Mouse (Mus musculus): ENCODE measurements around the gene Ripk1. TPM values are rescaled to one million over a fixed set of nuclear protein-coding genes. Genes with fewer than 3 reads are reported as not detected.
A peak's percentile ranks its signal among the peaks of the same experiment; 100 is the strongest.

Gene Ripk1
- polyA plus RNA-seq, 1 experiment from 2014 or later, result 4.7 TPM

DNA sequence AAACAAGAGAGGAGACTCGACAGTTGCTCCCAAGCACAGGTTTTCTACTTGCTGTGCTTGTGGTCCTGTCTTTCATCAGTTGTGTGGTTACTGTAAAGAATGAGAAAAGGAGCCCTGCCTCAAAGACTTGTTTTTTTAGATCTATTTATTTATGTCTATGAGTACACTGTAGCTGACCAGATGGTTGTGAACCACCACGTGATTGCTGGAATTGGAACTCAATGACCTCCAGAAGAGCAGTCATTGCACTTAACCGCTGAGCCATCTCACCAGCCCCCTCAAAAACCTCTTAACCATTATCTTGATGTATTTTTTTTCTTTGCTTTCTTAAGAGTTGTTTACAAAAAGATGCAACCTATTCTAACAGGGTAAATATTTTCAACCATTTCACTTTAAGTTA, 33.3 kb downstream of the Ripk1 start:
- Histone ChIP-seq H3K27me3 (ENCODE audit: control insufficient read depth, insufficient read depth, low read length) (no peaks in the 10 kb centered on the region), H3K4me2 (ENCODE audit: low read length) (no peak overlapping the region), H3K9me3 (ENCODE audit: control insufficient read depth, low read length) (no peaks in the 10 kb centered on the region), H3K4me1 (ENCODE audit: control insufficient read depth, insufficient read depth, low read length) (peaks cover 11% of the 10 kb centered on the region), H3K4me3 (replicated peaks; ENCODE audit: low read depth, low read length) (no peak overlapping the region), H3K9ac (replicated peaks; ENCODE audit: low read length) (no peak overlapping the region), H3K36me3 (ENCODE audit: control insufficient read depth, insufficient read depth, low read length) (peaks cover 6% of the 10 kb centered on the region), H3K27ac (replicated peaks; ENCODE audit: low read depth, low read length) (no peak overlapping the region)
- 94% methylated on average over 3 of the region's 3 CpGs for WGBS
- DNase-seq (no peak), ATAC-seq (ENCODE audit: low FRiP score, low TSS enrichment) (no peak)

DNA sequence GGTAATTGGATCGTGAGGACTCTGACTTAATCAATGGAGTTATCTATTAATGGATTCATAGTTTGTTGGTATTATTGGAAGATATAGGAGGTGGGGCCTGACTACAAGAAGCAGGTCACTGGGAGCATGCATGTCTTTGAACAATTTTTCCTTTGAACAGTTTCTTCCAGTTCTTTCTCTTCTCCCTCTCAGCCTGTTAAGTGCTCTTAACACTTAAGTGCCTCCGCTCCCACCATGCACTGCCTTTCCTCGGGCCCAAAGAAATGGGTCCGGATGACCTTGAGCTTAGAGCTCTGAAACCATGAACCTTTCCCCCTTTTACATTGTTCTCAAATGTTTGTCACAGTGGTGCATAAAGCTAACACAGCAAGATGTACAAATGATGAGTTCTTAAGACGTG, 34.6 kb downstream of the Ripk1 start:
- Histone ChIP-seq H3K4me1 (ENCODE audit: control insufficient read depth, insufficient read depth, low read length) (peaks cover 11% of the 10 kb centered on the region), H3K36me3 (ENCODE audit: control insufficient read depth, insufficient read depth, low read length) (peaks cover 6% of the 10 kb centered on the region), H3K9ac (replicated peaks; ENCODE audit: low read length) (no peak overlapping the region; the same call in 1 of the 2 replicates), H3K27me3 (ENCODE audit: control insufficient read depth, insufficient read depth, low read length) (no peaks in the 10 kb centered on the region), H3K4me2 (ENCODE audit: low read length) (no peak overlapping the region), H3K4me3 (replicated peaks; ENCODE audit: low read depth, low read length) (no peak overlapping the region), H3K9me3 (ENCODE audit: control insufficient read depth, low read length) (no peaks in the 10 kb centered on the region), H3K27ac (replicated peaks; ENCODE audit: low read depth, low read length) (peak overlapping the region; percentile 87; the same call in 1 of the 2 replicates)
- 83% methylated on average over 5 of the region's 5 CpGs for WGBS
- ATAC-seq (ENCODE audit: low FRiP score, low TSS enrichment) (no peak), DNase-seq (no peak)

DNA sequence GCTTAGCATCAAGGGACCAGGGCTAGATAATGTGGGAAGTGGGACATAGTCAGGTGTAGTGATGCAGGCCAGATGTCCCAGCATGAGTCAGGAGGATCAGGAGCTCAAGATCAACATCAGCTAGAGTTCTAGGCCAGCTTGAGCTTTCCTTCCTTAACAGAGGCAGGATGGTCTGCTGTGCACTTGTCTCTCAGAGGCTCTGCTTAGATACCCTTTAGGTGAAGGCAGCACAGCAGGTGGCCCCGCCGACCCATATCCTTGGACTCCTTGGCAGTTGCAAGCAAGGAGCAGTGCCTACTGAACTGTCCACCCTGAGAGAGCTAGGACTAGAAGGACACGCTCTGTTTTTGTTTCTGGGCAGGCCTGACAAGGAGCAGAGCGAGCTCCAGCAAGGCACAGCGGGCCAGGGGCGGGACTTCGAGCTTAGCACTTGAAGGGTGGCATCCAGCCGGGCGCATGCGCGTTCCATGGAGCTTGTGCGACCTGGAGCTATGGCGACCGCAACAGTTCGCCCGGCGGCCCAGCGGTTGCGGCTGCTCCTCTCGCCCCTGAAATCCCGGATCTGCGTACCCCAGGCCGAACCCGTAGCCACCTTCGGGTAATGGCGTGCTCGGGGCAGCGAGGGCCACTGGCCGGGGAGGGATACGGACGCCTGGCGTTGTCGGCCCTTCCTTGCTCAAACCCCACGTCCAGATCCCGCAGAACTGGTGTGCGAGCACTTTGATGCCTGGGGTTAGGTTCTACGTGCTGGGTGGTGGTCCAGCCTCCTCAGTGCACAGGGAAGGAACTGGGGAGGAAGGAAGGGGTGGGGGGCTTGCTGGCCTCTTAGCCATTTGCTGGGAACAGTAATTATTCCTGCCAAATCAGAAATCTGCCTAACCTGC, 35.3 kb downstream of the Ripk1 start, which contains the start of gene Bphl:
Bphl (plus strand) TSS at position 426 of the 884 bp plus-strand sequence.
- H3K9ac ChIP-seq (replicated peaks; ENCODE audit: low read length), result peak within 1 kb of the TSS; percentile 89
- H3K4me1 ChIP-seq (ENCODE audit: control insufficient read depth, insufficient read depth, low read length), result peaks cover 11% of the 10 kb centered on the region
- under 1% methylated on average over 37 of the region's 37 CpGs for WGBS
- peak within 1 kb of the TSS; percentile 64 for H3K4me3 ChIP-seq (replicated peaks; ENCODE audit: low read depth, low read length)
- ATAC-seq (ENCODE audit: low FRiP score, low TSS enrichment) (peak; percentile 95), DNase-seq (peak; percentile 98)
- no peaks in the 10 kb centered on the region for H3K9me3 ChIP-seq (ENCODE audit: control insufficient read depth, low read length)
- H3K4me2 ChIP-seq (ENCODE audit: low read length), result peak within 1 kb of the TSS; percentile 85
- H3K27me3 ChIP-seq (ENCODE audit: control insufficient read depth, insufficient read depth, low read length), result no peaks in the 10 kb centered on the region
- H3K27ac ChIP-seq (replicated peaks; ENCODE audit: low read depth, low read length), result peak within 1 kb of the TSS; percentile 87
- peaks cover 5% of the 10 kb centered on the region for H3K36me3 ChIP-seq (ENCODE audit: control insufficient read depth, insufficient read depth, low read length)

DNA sequence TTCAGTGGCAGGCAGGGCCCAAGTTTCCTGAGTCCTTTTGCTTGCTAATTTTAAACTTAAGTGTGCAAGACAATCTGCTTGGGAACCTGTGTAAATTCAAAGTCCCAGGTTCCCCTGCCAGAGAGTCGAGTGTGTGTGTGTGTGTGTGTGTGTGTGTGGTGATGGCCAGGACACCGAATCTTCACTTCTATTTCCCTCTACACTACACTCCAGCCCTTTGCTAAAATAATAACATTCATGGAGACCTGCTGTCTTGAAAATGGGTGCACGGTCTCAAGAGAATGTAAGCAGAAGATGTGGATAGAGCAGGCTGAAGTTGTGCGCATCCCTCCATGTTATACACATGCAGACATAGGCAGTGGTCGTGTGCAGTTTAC, 35.9 kb downstream of the Ripk1 start:
- Histone ChIP-seq H3K4me3 (replicated peaks; ENCODE audit: low read depth, low read length) (peak overlapping the region; percentile 64), H3K4me1 (ENCODE audit: control insufficient read depth, insufficient read depth, low read length) (peaks cover 11% of the 10 kb centered on the region), H3K27ac (replicated peaks; ENCODE audit: low read depth, low read length) (peak overlapping the region; percentile 87), H3K9ac (replicated peaks; ENCODE audit: low read length) (peak overlapping the region; percentile 89), H3K27me3 (ENCODE audit: control insufficient read depth, insufficient read depth, low read length) (no peaks in the 10 kb centered on the region), H3K9me3 (ENCODE audit: control insufficient read depth, low read length) (no peaks in the 10 kb centered on the region), H3K36me3 (ENCODE audit: control insufficient read depth, insufficient read depth, low read length) (no peaks in the 10 kb centered on the region), H3K4me2 (ENCODE audit: low read length) (peak overlapping the region; percentile 85)
- DNase-seq, result peak; percentile 15
- 41% methylated on average over 5 of the region's 5 CpGs for WGBS
- no peak for ATAC-seq (ENCODE audit: low FRiP score, low TSS enrichment)

DNA sequence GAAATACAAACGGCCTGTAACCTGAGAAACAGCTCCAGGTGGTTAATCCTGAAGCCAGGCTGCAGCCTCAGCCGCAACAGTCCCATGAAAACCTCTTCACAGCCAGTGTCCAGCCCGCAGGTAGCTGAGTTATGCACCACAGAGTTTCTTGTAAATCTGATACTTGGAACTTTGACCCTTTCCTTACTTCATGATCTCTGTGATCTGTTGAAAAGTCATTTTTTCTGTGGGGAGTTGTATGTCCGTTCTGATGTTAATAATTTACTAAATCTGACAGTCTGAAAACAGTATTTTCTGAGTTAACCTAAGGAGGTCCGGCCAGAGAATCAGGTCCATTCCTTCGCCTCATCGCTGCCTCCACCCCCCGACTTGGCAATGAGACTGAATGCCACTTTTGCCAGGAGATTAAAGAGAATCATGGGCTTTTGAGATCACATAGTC, 36.8 kb downstream of the Ripk1 start:
- no peak overlapping the region for H3K4me3 ChIP-seq (replicated peaks; ENCODE audit: low read depth, low read length)
- no peak for ATAC-seq (ENCODE audit: low FRiP score, low TSS enrichment)
- H3K9me3 ChIP-seq (ENCODE audit: control insufficient read depth, low read length), result no peaks in the 10 kb centered on the region
- H3K27me3 ChIP-seq (ENCODE audit: control insufficient read depth, insufficient read depth, low read length), result no peaks in the 10 kb centered on the region
- DNase-seq, result no peak
- no peak overlapping the region; the same call in 1 of the 2 replicates for H3K9ac ChIP-seq (replicated peaks; ENCODE audit: low read length)
- peaks cover 11% of the 10 kb centered on the region for H3K4me1 ChIP-seq (ENCODE audit: control insufficient read depth, insufficient read depth, low read length)
- no peaks in the 10 kb centered on the region for H3K36me3 ChIP-seq (ENCODE audit: control insufficient read depth, insufficient read depth, low read length)
- no peak overlapping the region for H3K27ac ChIP-seq (replicated peaks; ENCODE audit: low read depth, low read length)
- peak overlapping the region; percentile 85 for H3K4me2 ChIP-seq (ENCODE audit: low read length)
- 38% methylated on average over 8 of the region's 8 CpGs for WGBS

DNA sequence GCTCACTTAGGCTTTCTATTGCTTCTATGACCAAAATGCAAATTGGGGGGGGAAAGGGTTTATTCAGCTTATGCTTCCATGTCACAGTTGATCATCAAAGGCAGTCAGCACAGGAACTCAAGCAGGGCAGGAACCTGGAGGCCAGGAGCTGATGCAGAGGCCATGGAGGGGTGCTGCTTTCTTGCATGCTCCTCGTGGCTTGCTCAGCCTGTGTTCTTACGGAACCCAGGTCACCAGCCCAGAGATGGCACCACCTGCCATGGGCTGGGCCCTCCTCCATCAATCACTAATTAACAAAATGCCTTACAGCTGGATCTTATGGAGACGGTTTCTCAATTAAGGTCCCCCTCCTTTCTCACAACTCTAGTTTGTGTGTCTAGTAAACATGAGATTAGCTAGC, 37.9 kb downstream of the Ripk1 start:
- no peak overlapping the region for H3K27ac ChIP-seq (replicated peaks; ENCODE audit: low read depth, low read length)
- no peak for ATAC-seq (ENCODE audit: low FRiP score, low TSS enrichment)
- H3K27me3 ChIP-seq (ENCODE audit: control insufficient read depth, insufficient read depth, low read length), result no peaks in the 10 kb centered on the region
- H3K9ac ChIP-seq (replicated peaks; ENCODE audit: low read length), result no peak overlapping the region
- H3K4me1 ChIP-seq (ENCODE audit: control insufficient read depth, insufficient read depth, low read length), result peaks cover 11% of the 10 kb centered on the region
- H3K4me2 ChIP-seq (ENCODE audit: low read length), result no peak overlapping the region
- H3K4me3 ChIP-seq (replicated peaks; ENCODE audit: low read depth, low read length), result no peak overlapping the region
- no peak for DNase-seq
- H3K36me3 ChIP-seq (ENCODE audit: control insufficient read depth, insufficient read depth, low read length), result no peaks in the 10 kb centered on the region
- WGBS, result 94% methylated on average over 3 of the region's 3 CpGs
- no peaks in the 10 kb centered on the region for H3K9me3 ChIP-seq (ENCODE audit: control insufficient read depth, low read length)

DNA sequence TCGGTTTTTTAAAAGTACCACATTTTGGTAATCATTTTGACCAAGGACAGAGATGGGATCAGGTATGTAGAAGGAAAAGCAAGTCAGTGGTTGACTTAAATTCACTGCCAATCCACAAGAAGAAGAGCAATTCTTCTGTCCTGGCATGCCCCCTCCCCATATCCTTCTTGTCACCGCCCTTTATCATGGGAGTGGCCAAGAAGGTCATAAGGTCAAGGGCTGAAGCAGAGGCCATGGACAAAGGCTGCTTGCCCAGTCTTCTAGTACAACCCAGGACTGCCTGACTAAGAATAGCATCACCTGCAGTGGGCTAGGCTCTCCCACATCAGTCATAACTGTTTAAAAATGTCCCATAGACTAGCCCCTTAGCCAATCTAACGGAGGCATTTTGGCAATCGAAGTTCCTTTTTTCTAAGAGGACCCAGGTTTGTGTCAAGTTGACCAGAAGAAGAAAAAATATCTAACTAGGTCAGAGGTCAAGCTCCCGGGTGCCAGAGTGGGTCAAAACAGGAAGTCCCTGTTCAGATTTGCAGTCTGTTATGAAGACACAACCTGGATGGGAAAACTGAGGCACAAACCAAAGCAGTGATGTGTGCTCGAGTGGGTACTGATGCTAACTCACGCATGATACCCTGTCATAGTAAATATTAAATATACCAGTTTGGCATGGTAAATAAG, 41.7 kb downstream of the Ripk1 start:
- no peak for ATAC-seq (ENCODE audit: low FRiP score, low TSS enrichment)
- Histone ChIP-seq H3K9ac (replicated peaks; ENCODE audit: low read length) (no peak overlapping the region), H3K4me3 (replicated peaks; ENCODE audit: low read depth, low read length) (no peak overlapping the region), H3K9me3 (ENCODE audit: control insufficient read depth, low read length) (no peaks in the 10 kb centered on the region), H3K4me2 (ENCODE audit: low read length) (no peak overlapping the region), H3K36me3 (ENCODE audit: control insufficient read depth, insufficient read depth, low read length) (peaks cover 5% of the 10 kb centered on the region; the same call in 1 of the 2 replicates), H3K27me3 (ENCODE audit: control insufficient read depth, insufficient read depth, low read length) (no peaks in the 10 kb centered on the region), H3K27ac (replicated peaks; ENCODE audit: low read depth, low read length) (no peak overlapping the region), H3K4me1 (ENCODE audit: control insufficient read depth, insufficient read depth, low read length) (peaks cover 3% of the 10 kb centered on the region; the same call in 1 of the 2 replicates)
- WGBS, result 85% methylated on average over 7 of the region's 7 CpGs
- DNase-seq, result no peak

DNA sequence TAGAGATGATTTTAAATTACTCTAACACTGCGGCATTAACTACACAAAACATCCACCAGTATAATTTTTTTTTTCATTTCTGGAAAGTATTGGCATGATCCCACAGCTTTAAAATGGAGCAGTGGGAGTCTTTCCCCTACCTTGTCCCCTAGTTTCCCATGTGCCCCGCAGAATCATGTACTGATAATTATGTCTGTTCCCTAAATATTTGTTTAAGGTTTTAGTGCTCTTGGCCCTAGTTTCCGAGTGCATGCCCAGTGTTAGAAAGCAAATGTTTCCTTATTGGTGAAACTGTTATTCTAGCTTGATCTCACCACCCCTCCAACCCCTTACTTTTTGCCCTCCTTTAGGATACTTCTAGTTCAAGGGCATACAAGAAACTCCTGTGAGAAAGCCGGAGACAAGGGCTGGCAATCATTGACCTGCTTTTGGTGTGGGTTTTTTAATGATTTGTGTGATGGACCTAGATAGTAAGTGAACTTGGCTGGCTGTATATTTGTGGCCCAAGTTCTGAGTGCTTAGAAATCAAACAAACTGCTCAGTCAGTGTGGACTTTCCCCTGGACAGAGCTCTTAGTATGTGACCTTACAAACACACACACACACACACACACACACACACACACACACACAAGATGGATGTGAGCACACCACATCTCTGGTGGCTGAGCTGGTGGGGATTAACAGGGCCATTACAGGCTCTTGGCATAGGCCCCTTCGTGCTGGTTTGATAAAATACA, 43.5 kb downstream of the Ripk1 start:
- Histone ChIP-seq H3K36me3 (ENCODE audit: control insufficient read depth, insufficient read depth, low read length) (peaks cover 14% of the 10 kb centered on the region), H3K27me3 (ENCODE audit: control insufficient read depth, insufficient read depth, low read length) (no peaks in the 10 kb centered on the region), H3K9me3 (ENCODE audit: control insufficient read depth, low read length) (no peaks in the 10 kb centered on the region), H3K4me3 (replicated peaks; ENCODE audit: low read depth, low read length) (no peak overlapping the region), H3K4me1 (ENCODE audit: control insufficient read depth, insufficient read depth, low read length) (no peaks in the 10 kb centered on the region), H3K27ac (replicated peaks; ENCODE audit: low read depth, low read length) (no peak overlapping the region), H3K9ac (replicated peaks; ENCODE audit: low read length) (no peak overlapping the region), H3K4me2 (ENCODE audit: low read length) (no peak overlapping the region)
- WGBS, result 69% methylated on average over 5 of the region's 5 CpGs
- no peak for ATAC-seq (ENCODE audit: low FRiP score, low TSS enrichment)
- DNase-seq, result no peak

All from midbrain, embryonic 14.5 days (tissue).